Mouse (Mus musculus): ENCODE results near the gene Fam186b.

The Fam186b gene

GRCm38 (mm10) chr15:99222794-99223584 is 72.7 kb downstream of the Fam186b start:
- no peak for DNase-seq

- DNase-seq: no peak
These were observed 74.3 kb downstream of the Fam186b start for GRCm38 (mm10) chr15:99221315-99221952.
